Mouse (Mus musculus): ENCODE results near the gene Arid3c.
"Not testable (repeated sequence)": the region's sequence is repeated elsewhere in the genome, so short reads cannot be mapped to it uniquely, and the experiment has no call there.

Arid3c gene

GRCm38 (mm10) chr4:41705922-41706754 is 24.8 kb downstream of the Arid3c start:
- no peak for DNase-seq (ENCODE audit: low spot score)

GRCm38 (mm10) chr4:41704651-41705050 is 26.3 kb downstream of the Arid3c start:
- DNase-seq (ENCODE audit: low spot score) = no peak

GRCm38 (mm10) chr4:41702226-41702625 is 28.7 kb downstream of the Arid3c start:
- not testable (repeated sequence) for DNase-seq (ENCODE audit: low spot score)

GRCm38 (mm10) chr4:41700224-41700623 is 30.7 kb downstream of the Arid3c start:
- not testable (repeated sequence) for DNase-seq (ENCODE audit: low spot score)

- DNase-seq (ENCODE audit: low spot score) = not testable (repeated sequence)
Observed at GRCm38 (mm10) chr4:41699783-41700182, 31.2 kb downstream of the Arid3c start, which contains the start of gene Il11ra1. Gene Il11ra1, plus strand, starts transcription at chr4:41699989.

- DNase-seq (ENCODE audit: low spot score) = not testable (repeated sequence)
Observed at GRCm38 (mm10) chr4:41698421-41699016, 32.4 kb downstream of the Arid3c start.

GRCm38 (mm10) chr4:41696930-41697841 is 33.8 kb downstream of the Arid3c start, which contains the start of gene Cntfr:
Gene Cntfr, minus strand, starts transcription at chr4:41697089.
- peak; percentile 63 for DNase-seq (ENCODE audit: low spot score)

- DNase-seq (ENCODE audit: low spot score) = not testable (repeated sequence)
Observed at GRCm38 (mm10) chr4:41696452-41696851, 34.5 kb downstream of the Arid3c start.

- DNase-seq (ENCODE audit: low spot score) = not testable (repeated sequence)
Observed at GRCm38 (mm10) chr4:41695800-41696199, 35.1 kb downstream of the Arid3c start.

- not testable (repeated sequence) for DNase-seq (ENCODE audit: low spot score)
Observed at GRCm38 (mm10) chr4:41693511-41693910, 37.4 kb downstream of the Arid3c start.

- DNase-seq (ENCODE audit: low spot score) = not testable (repeated sequence)
Observed at GRCm38 (mm10) chr4:41690014-41690413, 40.9 kb downstream of the Arid3c start.

GRCm38 (mm10) chr4:41688562-41688961 is 42.4 kb downstream of the Arid3c start:
- DNase-seq (ENCODE audit: low spot score) = not testable (repeated sequence)

- DNase-seq (ENCODE audit: low spot score) = not testable (repeated sequence)
Observed at GRCm38 (mm10) chr4:41685882-41686492, 45.0 kb downstream of the Arid3c start.

- DNase-seq (ENCODE audit: low spot score) = not testable (repeated sequence)
Observed at GRCm38 (mm10) chr4:41684931-41685453, 46.0 kb downstream of the Arid3c start.

- DNase-seq (ENCODE audit: low spot score) = not testable (repeated sequence)
Observed at GRCm38 (mm10) chr4:41684131-41684930, 46.6 kb downstream of the Arid3c start.

GRCm38 (mm10) chr4:41683303-41683702 is 47.6 kb downstream of the Arid3c start:
- DNase-seq (ENCODE audit: low spot score) = not testable (repeated sequence)

- no peak for DNase-seq (ENCODE audit: low spot score)
Observed at GRCm38 (mm10) chr4:41682789-41683188, 48.2 kb downstream of the Arid3c start.

GRCm38 (mm10) chr4:41681947-41682346 is 49.0 kb downstream of the Arid3c start:
- DNase-seq (ENCODE audit: low spot score) = no peak

GRCm38 (mm10) chr4:41681176-41681575 is 49.8 kb downstream of the Arid3c start:
- DNase-seq (ENCODE audit: low spot score) = no peak

GRCm38 (mm10) chr4:41679291-41679690 is 51.7 kb downstream of the Arid3c start:
- no peak for DNase-seq (ENCODE audit: low spot score)

All from ovary, postnatal 10 days (tissue).